Mouse (Mus musculus): ENCODE measurements around the gene Ppp6r3. TPM values are rescaled to one million over a fixed set of nuclear protein-coding genes. Genes with fewer than 3 reads are reported as not detected.
A peak's percentile ranks its signal among the peaks of the same experiment; 100 is the strongest.

Gene Ppp6r3
- polyA plus RNA-seq, 1 experiment: 34.4 TPM

GRCm38 (mm10) chr19:3457700-3458099 is 117.8 kb downstream of the Ppp6r3 start:
- Histone ChIP-seq H3K27ac (ENCODE audit: insufficient read depth, low read length) (no peak overlapping the region), H3K4me1 (ENCODE audit: control insufficient read depth, insufficient read depth, insufficient read length) (no peaks in the 10 kb centered on the region), H3K36me3 (ENCODE audit: control insufficient read depth, insufficient read depth, low read length) (peaks cover 55% of the 10 kb centered on the region), H3K27me3 (ENCODE audit: control insufficient read depth, insufficient read depth, low read length) (no peaks in the 10 kb centered on the region), H3K4me3 (ENCODE audit: extremely low read depth, insufficient read depth, insufficient read length) (no peak overlapping the region)
- no peak for TF ChIP-seq CTCF (IDR thresholded peaks at IDR 0.05; ENCODE audit: extremely low read depth, insufficient read depth, insufficient read length, insufficient replicate concordance)
- TF ChIP-seq POLR2A (IDR thresholded peaks at IDR 0.05; ENCODE audit: low read depth, low read length): no peak
- 97% methylated on average over 4 of the region's 4 CpGs for WGBS
- DNase-seq (ENCODE audit: low read depth in 1 of 2, low spot score in 2 of 2): no peak

- Histone ChIP-seq H3K4me1 (ENCODE audit: control insufficient read depth, insufficient read depth, insufficient read length) (no peaks in the 10 kb centered on the region), H3K27me3 (ENCODE audit: control insufficient read depth, insufficient read depth, low read length) (no peaks in the 10 kb centered on the region), H3K27ac (ENCODE audit: insufficient read depth, low read length) (no peak overlapping the region), H3K4me3 (ENCODE audit: extremely low read depth, insufficient read depth, insufficient read length) (no peak overlapping the region), H3K36me3 (ENCODE audit: control insufficient read depth, insufficient read depth, low read length) (peaks cover 12% of the 10 kb centered on the region)
- WGBS: 7% methylated on average over 6 of the region's 6 CpGs
- TF ChIP-seq POLR2A (IDR thresholded peaks at IDR 0.05; ENCODE audit: low read depth, low read length): no peak
- TF ChIP-seq CTCF (IDR thresholded peaks at IDR 0.05; ENCODE audit: extremely low read depth, insufficient read depth, insufficient read length, insufficient replicate concordance): no peak
- no peak for DNase-seq (ENCODE audit: low read depth in 1 of 2, low spot score in 2 of 2)
Measured at GRCm38 (mm10) chr19:3451649-3452048, 123.9 kb downstream of the Ppp6r3 start.

- no peak for TF ChIP-seq POLR2A (IDR thresholded peaks at IDR 0.05; ENCODE audit: low read depth, low read length)
- TF ChIP-seq CTCF (IDR thresholded peaks at IDR 0.05; ENCODE audit: extremely low read depth, insufficient read depth, insufficient read length, insufficient replicate concordance): peak; percentile 67; the same call in 1 of the 2 replicates
- H3K4me3 ChIP-seq (ENCODE audit: extremely low read depth, insufficient read depth, insufficient read length): no peak overlapping the region
- no peaks in the 10 kb centered on the region for H3K4me1 ChIP-seq (ENCODE audit: control insufficient read depth, insufficient read depth, insufficient read length)
- peak; percentile 35 to 43 for DNase-seq (ENCODE audit: low read depth in 1 of 2, low spot score in 2 of 2)
- H3K27me3 ChIP-seq (ENCODE audit: control insufficient read depth, insufficient read depth, low read length): no peaks in the 10 kb centered on the region
- H3K36me3 ChIP-seq (ENCODE audit: control insufficient read depth, insufficient read depth, low read length): peaks cover 12% of the 10 kb centered on the region
- H3K27ac ChIP-seq (ENCODE audit: insufficient read depth, low read length): no peak overlapping the region
- 18% methylated on average over 6 of the region's 6 CpGs for WGBS
Measured at GRCm38 (mm10) chr19:3451170-3451569, 124.4 kb downstream of the Ppp6r3 start.

GRCm38 (mm10) chr19:3450714-3451113 is 124.8 kb downstream of the Ppp6r3 start:
- WGBS: 94% methylated on average over 3 of the region's 3 CpGs
- H3K27ac ChIP-seq (ENCODE audit: insufficient read depth, low read length): no peak overlapping the region
- no peak overlapping the region for H3K4me3 ChIP-seq (ENCODE audit: extremely low read depth, insufficient read depth, insufficient read length)
- DNase-seq (ENCODE audit: low read depth in 1 of 2, low spot score in 2 of 2): no peak
- TF ChIP-seq POLR2A (IDR thresholded peaks at IDR 0.05; ENCODE audit: low read depth, low read length): no peak
- TF ChIP-seq CTCF (IDR thresholded peaks at IDR 0.05; ENCODE audit: extremely low read depth, insufficient read depth, insufficient read length, insufficient replicate concordance): no peak
- no peaks in the 10 kb centered on the region for H3K27me3 ChIP-seq (ENCODE audit: control insufficient read depth, insufficient read depth, low read length)
- peaks cover 10% of the 10 kb centered on the region for H3K36me3 ChIP-seq (ENCODE audit: control insufficient read depth, insufficient read depth, low read length)
- no peaks in the 10 kb centered on the region for H3K4me1 ChIP-seq (ENCODE audit: control insufficient read depth, insufficient read depth, insufficient read length)

GRCm38 (mm10) chr19:3449248-3449647 is 126.3 kb downstream of the Ppp6r3 start:
- Histone ChIP-seq H3K27ac (ENCODE audit: insufficient read depth, low read length) (no peak overlapping the region), H3K4me3 (ENCODE audit: extremely low read depth, insufficient read depth, insufficient read length) (no peak overlapping the region), H3K27me3 (ENCODE audit: control insufficient read depth, insufficient read depth, low read length) (no peaks in the 10 kb centered on the region), H3K36me3 (ENCODE audit: control insufficient read depth, insufficient read depth, low read length) (peaks cover 2% of the 10 kb centered on the region), H3K4me1 (ENCODE audit: control insufficient read depth, insufficient read depth, insufficient read length) (no peaks in the 10 kb centered on the region)
- 69% methylated on average over 3 of the region's 3 CpGs for WGBS
- no peak for DNase-seq (ENCODE audit: low read depth in 1 of 2, low spot score in 2 of 2)
- TF ChIP-seq CTCF (IDR thresholded peaks at IDR 0.05; ENCODE audit: extremely low read depth, insufficient read depth, insufficient read length, insufficient replicate concordance): no peak
- TF ChIP-seq POLR2A (IDR thresholded peaks at IDR 0.05; ENCODE audit: low read depth, low read length): no peak

GRCm38 (mm10) chr19:3447348-3447747 is 128.2 kb downstream of the Ppp6r3 start:
- no peaks in the 10 kb centered on the region for H3K27me3 ChIP-seq (ENCODE audit: control insufficient read depth, insufficient read depth, low read length)
- no peaks in the 10 kb centered on the region for H3K4me1 ChIP-seq (ENCODE audit: control insufficient read depth, insufficient read depth, insufficient read length)
- TF ChIP-seq CTCF (IDR thresholded peaks at IDR 0.05; ENCODE audit: extremely low read depth, insufficient read depth, insufficient read length, insufficient replicate concordance): no peak
- no peak for TF ChIP-seq POLR2A (IDR thresholded peaks at IDR 0.05; ENCODE audit: low read depth, low read length)
- no peak overlapping the region for H3K4me3 ChIP-seq (ENCODE audit: extremely low read depth, insufficient read depth, insufficient read length)
- no peaks in the 10 kb centered on the region for H3K36me3 ChIP-seq (ENCODE audit: control insufficient read depth, insufficient read depth, low read length)
- H3K27ac ChIP-seq (ENCODE audit: insufficient read depth, low read length): no peak overlapping the region
- WGBS: 72% methylated on average over 3 of the region's 3 CpGs
- no peak for DNase-seq (ENCODE audit: low read depth in 1 of 2, low spot score in 2 of 2)

GRCm38 (mm10) chr19:3441092-3441491 is 134.5 kb downstream of the Ppp6r3 start:
- DNase-seq (ENCODE audit: low read depth in 1 of 2, low spot score in 2 of 2): no peak
- TF ChIP-seq CTCF (IDR thresholded peaks at IDR 0.05; ENCODE audit: extremely low read depth, insufficient read depth, insufficient read length, insufficient replicate concordance) (no peak), POLR2A (IDR thresholded peaks at IDR 0.05; ENCODE audit: low read depth, low read length) (no peak)
- WGBS: 25% methylated on average over 10 of the region's 10 CpGs
- no peak overlapping the region for H3K4me3 ChIP-seq (ENCODE audit: extremely low read depth, insufficient read depth, insufficient read length)
- H3K4me1 ChIP-seq (ENCODE audit: control insufficient read depth, insufficient read depth, insufficient read length): 0 out of 2 replicates have a peak, but pooled peaks cover 4% of the 10 kb centered on the region
- no peak overlapping the region for H3K27ac ChIP-seq (ENCODE audit: insufficient read depth, low read length)
- H3K27me3 ChIP-seq (ENCODE audit: control insufficient read depth, insufficient read depth, low read length): no peaks in the 10 kb centered on the region
- H3K36me3 ChIP-seq (ENCODE audit: control insufficient read depth, insufficient read depth, low read length): no peaks in the 10 kb centered on the region
